Mouse (Mus musculus) neural tube, embryonic 12.5 days (tissue): ENCODE measurements around the gene Tll2. TPM values are rescaled to one million over a fixed set of nuclear protein-coding genes. Genes with fewer than 3 reads are reported as not detected.

Source experiments
- ATAC-seq: fragments of 200-750 bp; cut with Nextera tagmentation; 2 replicates; pipeline ENCODE4 v1.8.0; 2017; ENCODE audit warnings: low read depth, mild to moderate bottlenecking, moderate TSS enrichment, moderate library complexity; ENCODE audit not compliant: low FRiP score
- H3K27ac ChIP-seq: fragments of 300-500 bp; sonication (generic); 2 replicates; pipeline ENCODE4 v1.5.1; 2016
- H3K27me3 ChIP-seq: fragments of 300-500 bp; sonication (generic); replicated peaks from 2 replicates; pipeline ENCODE4 v1.6.1; 2016; ENCODE audit warnings: mild to moderate bottlenecking
- H3K36me3 ChIP-seq: fragments of 300-500 bp; sonication (generic); 2 replicates; pipeline ENCODE4 v1.6.1; 2016; ENCODE audit warnings: mild to moderate bottlenecking
- H3K4me1 ChIP-seq: fragments of 300-500 bp; sonication (generic); 2 replicates; pipeline ENCODE4 v1.6.1; 2016
- H3K4me2 ChIP-seq: fragments of 300-500 bp; sonication (generic); replicated peaks from 2 replicates; pipeline ENCODE4 v1.6.1; 2016; ENCODE audit warnings: mild to moderate bottlenecking
- H3K4me3 ChIP-seq: fragments of 300-500 bp; sonication (generic); 2 replicates; pipeline ENCODE4 v1.5.1; 2016
- H3K9ac ChIP-seq: fragments of 300-500 bp; sonication (generic); 2 replicates; pipeline ENCODE4 v1.6.1; 2016; ENCODE audit warnings: mild to moderate bottlenecking
- H3K9me3 ChIP-seq: fragments of 300-500 bp; sonication (generic); 2 replicates; pipeline ENCODE4 v1.6.1; 2016; ENCODE audit warnings: mild to moderate bottlenecking
- WGBS: fragments of 180-500 bp; shearing (Covaris S2); methylation state at CpG from one replicate; pipeline ENCODE4 v1.1.7; 2016; 5-methylcytosine and 5-hydroxymethylcytosine counted together
- polyA plus RNA-seq: library from polyadenylated mRNA; unstranded; fragments of >200 nt; fragmentation: Nextera tagmentation; extraction: Ambion mirVana; gene quantifications from 2 replicates; pipeline ENCODE4 v1.2.1, GENCODE M21; 2016

The Tll2 gene
- polyA plus RNA-seq, 1 experiment from 2014 or later, result 1.5 TPM

GRCm38 (mm10) chr19:41152016-41152370 is 54.6 kb downstream of the Tll2 start:
- peaks cover 5% of the 10 kb centered on the region; the same call in 1 of the 2 replicates for H3K9me3 ChIP-seq
- H3K4me2 ChIP-seq, result no peak overlapping the region
- no peak overlapping the region for H3K9ac ChIP-seq
- no peak overlapping the region for H3K27ac ChIP-seq
- ATAC-seq, result no peak
- H3K36me3 ChIP-seq, result no peaks in the 10 kb centered on the region
- H3K27me3 ChIP-seq, result no peaks in the 10 kb centered on the region
- no peaks in the 10 kb centered on the region for H3K4me1 ChIP-seq
- WGBS, result 95% methylated on average over 3 of the region's 3 CpGs
- H3K4me3 ChIP-seq, result no peak overlapping the region

GRCm38 (mm10) chr19:41151321-41152015 is 55.2 kb downstream of the Tll2 start:
- H3K36me3 ChIP-seq, result no peaks in the 10 kb centered on the region
- H3K4me2 ChIP-seq, result no peak overlapping the region
- no peaks in the 10 kb centered on the region for H3K27me3 ChIP-seq
- no peak for ATAC-seq
- no peak overlapping the region for H3K9ac ChIP-seq
- H3K27ac ChIP-seq, result no peak overlapping the region
- peaks cover 5% of the 10 kb centered on the region; the same call in 1 of the 2 replicates for H3K9me3 ChIP-seq
- WGBS, result 82% methylated on average over 7 of the region's 7 CpGs
- no peaks in the 10 kb centered on the region for H3K4me1 ChIP-seq
- H3K4me3 ChIP-seq, result no peak overlapping the region

GRCm38 (mm10) chr19:41140961-41141360 is 65.7 kb downstream of the Tll2 start:
- Histone ChIP-seq H3K36me3 (no peaks in the 10 kb centered on the region), H3K27ac (no peak overlapping the region), H3K9ac (no peak overlapping the region), H3K4me2 (no peak overlapping the region), H3K27me3 (no peaks in the 10 kb centered on the region), H3K4me3 (no peak overlapping the region), H3K9me3 (no peaks in the 10 kb centered on the region), H3K4me1 (no peaks in the 10 kb centered on the region)
- no peak for ATAC-seq
- WGBS, result 86% methylated on average over 8 of the region's 8 CpGs

GRCm38 (mm10) chr19:41139629-41140028 is 67.0 kb downstream of the Tll2 start:
- no peaks in the 10 kb centered on the region for H3K27me3 ChIP-seq
- WGBS, result 64% methylated on average over 4 of the region's 4 CpGs
- no peak overlapping the region for H3K27ac ChIP-seq
- H3K9me3 ChIP-seq, result no peaks in the 10 kb centered on the region
- no peak overlapping the region for H3K4me3 ChIP-seq
- no peak overlapping the region for H3K9ac ChIP-seq
- no peak for ATAC-seq
- H3K36me3 ChIP-seq, result no peaks in the 10 kb centered on the region
- H3K4me1 ChIP-seq, result no peaks in the 10 kb centered on the region
- H3K4me2 ChIP-seq, result no peak overlapping the region

- no peak for ATAC-seq
- H3K4me1 ChIP-seq, result no peaks in the 10 kb centered on the region; the same call in 1 of the 2 replicates
- no peaks in the 10 kb centered on the region for H3K9me3 ChIP-seq
- no peak overlapping the region for H3K4me3 ChIP-seq
- H3K9ac ChIP-seq, result no peak overlapping the region
- no peaks in the 10 kb centered on the region for H3K27me3 ChIP-seq
- no peak overlapping the region for H3K4me2 ChIP-seq
- no peak overlapping the region for H3K27ac ChIP-seq
- no peaks in the 10 kb centered on the region for H3K36me3 ChIP-seq
- WGBS, result 4% methylated on average over 3 of the region's 3 CpGs
Observed at GRCm38 (mm10) chr19:41123009-41123408, 83.6 kb downstream of the Tll2 start.

- Histone ChIP-seq H3K4me2 (no peak overlapping the region), H3K4me3 (no peak overlapping the region), H3K36me3 (no peaks in the 10 kb centered on the region), H3K4me1 (peaks cover 2% of the 10 kb centered on the region), H3K27ac (no peak overlapping the region), H3K9ac (no peak overlapping the region), H3K27me3 (no peaks in the 10 kb centered on the region), H3K9me3 (no peaks in the 10 kb centered on the region)
- 94% methylated on average over 13 of the region's 13 CpGs for WGBS
- ATAC-seq, result no peak
Observed at GRCm38 (mm10) chr19:41119924-41120323, 86.7 kb downstream of the Tll2 start.

GRCm38 (mm10) chr19:41118346-41118745 is 88.3 kb downstream of the Tll2 start:
- ATAC-seq, result no peak
- Histone ChIP-seq H3K4me2 (no peak overlapping the region), H3K27ac (no peak overlapping the region), H3K4me3 (no peak overlapping the region), H3K27me3 (no peaks in the 10 kb centered on the region), H3K4me1 (peaks cover 10% of the 10 kb centered on the region), H3K9me3 (no peaks in the 10 kb centered on the region), H3K9ac (no peak overlapping the region), H3K36me3 (no peaks in the 10 kb centered on the region)
- WGBS, result 58% methylated on average over 6 of the region's 6 CpGs

- no peak overlapping the region for H3K9ac ChIP-seq
- 92% methylated on average over 4 of the region's 4 CpGs for WGBS
- H3K27me3 ChIP-seq, result no peaks in the 10 kb centered on the region
Observed at GRCm38 (mm10) chr19:41117334-41117733, 89.3 kb downstream of the Tll2 start.

GRCm38 (mm10) chr19:41114611-41115010 is 92.0 kb downstream of the Tll2 start:
- Histone ChIP-seq H3K27ac (no peak overlapping the region), H3K36me3 (no peaks in the 10 kb centered on the region), H3K9ac (no peak overlapping the region), H3K9me3 (no peaks in the 10 kb centered on the region), H3K4me3 (no peak overlapping the region), H3K4me2 (no peak overlapping the region), H3K27me3 (no peaks in the 10 kb centered on the region), H3K4me1 (peaks cover 25% of the 10 kb centered on the region)
- ATAC-seq, result 0 out of 2 replicates have a peak, but pooled peaks have one; percentile 41
- 35% methylated on average over 5 of the region's 5 CpGs for WGBS

More at GRCm38 (mm10) chr19:41117334-41117733, 89.3 kb downstream of the Tll2 start:
- Histone ChIP-seq H3K4me2 (no peak overlapping the region), H3K36me3 (no peaks in the 10 kb centered on the region), H3K9me3 (no peaks in the 10 kb centered on the region), H3K4me1 (peaks cover 18% of the 10 kb centered on the region), H3K4me3 (no peak overlapping the region), H3K27ac (no peak overlapping the region)
- ATAC-seq, result no peak

- Histone ChIP-seq H3K36me3 (no peaks in the 10 kb centered on the region), H3K27me3 (no peaks in the 10 kb centered on the region), H3K4me1 (peaks cover 30% of the 10 kb centered on the region), H3K9ac (no peak overlapping the region), H3K27ac (no peak overlapping the region), H3K9me3 (no peaks in the 10 kb centered on the region), H3K4me3 (no peak overlapping the region), H3K4me2 (peak overlapping the region; percentile 13; the same call in 1 of the 2 replicates)
- 56% methylated on average over 17 of the region's 17 CpGs for WGBS
- peak; percentile 89 for ATAC-seq
Observed at GRCm38 (mm10) chr19:41113911-41114531, 92.6 kb downstream of the Tll2 start.

GRCm38 (mm10) chr19:41112609-41113008 is 94.0 kb downstream of the Tll2 start:
- H3K36me3 ChIP-seq, result no peaks in the 10 kb centered on the region
- 25% methylated on average over 6 of the region's 6 CpGs for WGBS
- ATAC-seq, result no peak
- no peak overlapping the region for H3K4me2 ChIP-seq
- no peaks in the 10 kb centered on the region for H3K9me3 ChIP-seq
- H3K4me1 ChIP-seq, result peaks cover 31% of the 10 kb centered on the region
- no peak overlapping the region for H3K27ac ChIP-seq
- no peak overlapping the region for H3K9ac ChIP-seq
- H3K27me3 ChIP-seq, result no peaks in the 10 kb centered on the region
- H3K4me3 ChIP-seq, result no peak overlapping the region

GRCm38 (mm10) chr19:41109991-41110390 is 96.6 kb downstream of the Tll2 start:
- H3K4me2 ChIP-seq, result no peak overlapping the region
- H3K4me3 ChIP-seq, result no peak overlapping the region
- no peaks in the 10 kb centered on the region for H3K36me3 ChIP-seq
- H3K9ac ChIP-seq, result no peak overlapping the region
- ATAC-seq, result no peak
- no peaks in the 10 kb centered on the region for H3K27me3 ChIP-seq
- peaks cover 37% of the 10 kb centered on the region for H3K4me1 ChIP-seq
- H3K9me3 ChIP-seq, result no peaks in the 10 kb centered on the region
- 29% methylated on average over 5 of the region's 5 CpGs for WGBS
- no peak overlapping the region for H3K27ac ChIP-seq

GRCm38 (mm10) chr19:41109496-41109895 is 97.1 kb downstream of the Tll2 start:
- no peaks in the 10 kb centered on the region for H3K27me3 ChIP-seq
- no peak overlapping the region for H3K4me2 ChIP-seq
- H3K9me3 ChIP-seq, result no peaks in the 10 kb centered on the region
- 53% methylated on average over 8 of the region's 8 CpGs for WGBS
- no peaks in the 10 kb centered on the region for H3K36me3 ChIP-seq
- ATAC-seq, result no peak
- no peak overlapping the region for H3K4me3 ChIP-seq
- H3K27ac ChIP-seq, result no peak overlapping the region
- peaks cover 32% of the 10 kb centered on the region for H3K4me1 ChIP-seq
- no peak overlapping the region for H3K9ac ChIP-seq
